Mouse (Mus musculus): ENCODE data around the gene Adam1b. TPM values are rescaled to one million over a fixed set of nuclear protein-coding genes. Genes with fewer than 3 reads are reported as not detected.

Adam1b gene
- polyA plus RNA-seq, 1 experiment from 2014 or later = not detected

GRCm38 (mm10) chr5:121484801-121485200 lies 18.4 kb downstream of the Adam1b start:
- WGBS = 58% methylated on average over 5 of the region's 5 CpGs

GRCm38 (mm10) chr5:121477680-121478079 lies 25.6 kb downstream of the Adam1b start:
- Histone ChIP-seq H3K27me3 (no peaks in the 10 kb centered on the region), H3K9ac (no peak overlapping the region), H3K4me1 (no peaks in the 10 kb centered on the region), H3K4me3 (no peak overlapping the region), H3K36me3 (no peaks in the 10 kb centered on the region), H3K4me2 (no peak overlapping the region), H3K9me3 (no peaks in the 10 kb centered on the region), H3K27ac (no peak overlapping the region)
- ATAC-seq (ENCODE audit: borderline replicate concordance, extremely low read depth, low FRiP score, low TSS enrichment) = no peak
- WGBS = 30% methylated on average over 3 of the region's 3 CpGs

More at GRCm38 (mm10) chr5:121484801-121485200, 18.4 kb downstream of the Adam1b start:
- Histone ChIP-seq H3K9me3 (no peaks in the 10 kb centered on the region), H3K4me2 (no peak overlapping the region), H3K27me3 (no peaks in the 10 kb centered on the region), H3K4me1 (no peaks in the 10 kb centered on the region), H3K27ac (no peak overlapping the region), H3K36me3 (no peaks in the 10 kb centered on the region), H3K4me3 (no peak overlapping the region), H3K9ac (no peak overlapping the region)
- no peak for ATAC-seq (ENCODE audit: borderline replicate concordance, extremely low read depth, low FRiP score, low TSS enrichment)

GRCm38 (mm10) chr5:121476040-121476439 lies 27.2 kb downstream of the Adam1b start:
- no peaks in the 10 kb centered on the region for H3K36me3 ChIP-seq
- no peak overlapping the region for H3K9ac ChIP-seq
- H3K27ac ChIP-seq = no peak overlapping the region
- H3K9me3 ChIP-seq = no peaks in the 10 kb centered on the region
- H3K4me3 ChIP-seq = no peak overlapping the region
- WGBS = 59% methylated on average over 1 of the region's 1 CpGs
- no peaks in the 10 kb centered on the region for H3K4me1 ChIP-seq
- no peak for ATAC-seq (ENCODE audit: borderline replicate concordance, extremely low read depth, low FRiP score, low TSS enrichment)
- no peak overlapping the region for H3K4me2 ChIP-seq
- H3K27me3 ChIP-seq = no peaks in the 10 kb centered on the region

DNA sequence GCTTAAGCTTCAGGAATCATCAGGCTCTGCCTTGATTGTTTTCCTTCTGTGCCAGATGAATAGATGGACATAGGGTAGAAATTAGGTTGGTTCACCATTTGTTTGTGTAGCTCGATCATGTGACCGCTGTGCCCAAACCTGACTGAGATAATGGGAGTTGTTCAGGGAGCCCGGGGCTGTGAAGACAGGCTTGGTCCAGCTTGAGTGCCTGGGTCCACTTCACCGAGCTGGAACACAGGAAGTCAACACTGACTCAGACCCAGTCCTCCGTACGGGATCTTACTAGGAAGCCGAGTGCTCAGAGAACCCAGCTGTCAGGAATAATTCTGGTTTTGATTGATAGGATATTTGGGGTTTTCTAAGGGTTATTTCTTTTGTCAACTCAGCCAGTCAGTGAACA lies 28.6 kb downstream of the Adam1b start:
- Histone ChIP-seq H3K36me3 (no peaks in the 10 kb centered on the region), H3K27ac (no peak overlapping the region), H3K4me1 (no peaks in the 10 kb centered on the region), H3K4me3 (no peak overlapping the region), H3K9ac (no peak overlapping the region), H3K27me3 (no peaks in the 10 kb centered on the region), H3K9me3 (no peaks in the 10 kb centered on the region), H3K4me2 (no peak overlapping the region)
- no peak for ATAC-seq (ENCODE audit: borderline replicate concordance, extremely low read depth, low FRiP score, low TSS enrichment)
- WGBS = 46% methylated on average over 7 of the region's 7 CpGs

DNA sequence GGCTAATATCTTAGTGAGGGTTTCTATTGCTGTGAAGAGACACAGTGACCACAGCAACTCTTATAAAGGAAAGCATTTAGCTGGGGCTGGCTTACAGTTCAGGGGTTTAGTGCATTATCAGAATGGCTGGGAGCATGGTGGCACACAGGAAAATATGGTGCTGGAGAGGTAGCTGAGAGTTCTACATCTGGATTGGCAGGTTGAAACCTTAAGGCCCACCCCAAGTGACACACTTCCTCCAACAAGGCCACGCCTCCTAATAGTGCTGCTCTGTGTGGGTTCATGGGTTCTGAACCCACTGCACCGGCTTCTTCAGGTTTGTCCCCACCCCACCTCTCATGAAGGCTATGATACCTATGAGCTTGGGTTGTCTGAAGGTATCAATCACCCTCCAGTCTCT lies 30.8 kb downstream of the Adam1b start:
- Histone ChIP-seq H3K4me2 (no peak overlapping the region), H3K36me3 (no peaks in the 10 kb centered on the region), H3K27ac (no peak overlapping the region), H3K4me1 (peaks cover 5% of the 10 kb centered on the region; the same call in 1 of the 2 replicates), H3K9ac (no peak overlapping the region), H3K9me3 (no peaks in the 10 kb centered on the region), H3K27me3 (no peaks in the 10 kb centered on the region), H3K4me3 (no peak overlapping the region)
- ATAC-seq (ENCODE audit: borderline replicate concordance, extremely low read depth, low FRiP score, low TSS enrichment) = no peak
- WGBS = 81% methylated on average over 2 of the region's 2 CpGs

GRCm38 (mm10) chr5:121469566-121469965 lies 33.7 kb downstream of the Adam1b start:
- Histone ChIP-seq H3K4me2 (no peak overlapping the region), H3K4me3 (no peak overlapping the region), H3K36me3 (no peaks in the 10 kb centered on the region), H3K4me1 (peaks cover 5% of the 10 kb centered on the region; the same call in 1 of the 2 replicates), H3K9me3 (no peaks in the 10 kb centered on the region), H3K27ac (0 out of 2 replicates have a peak overlapping the region, but pooled peaks have one; percentile 5), H3K9ac (no peak overlapping the region), H3K27me3 (no peaks in the 10 kb centered on the region)
- ATAC-seq (ENCODE audit: borderline replicate concordance, extremely low read depth, low FRiP score, low TSS enrichment) = peak; percentile 73
- WGBS = 8% methylated on average over 3 of the region's 3 CpGs

- Histone ChIP-seq H3K9me3 (no peaks in the 10 kb centered on the region), H3K27me3 (no peaks in the 10 kb centered on the region), H3K4me1 (no peaks in the 10 kb centered on the region; the same call in 1 of the 2 replicates), H3K27ac (no peak overlapping the region), H3K36me3 (no peaks in the 10 kb centered on the region), H3K9ac (no peak overlapping the region), H3K4me2 (no peak overlapping the region), H3K4me3 (no peak overlapping the region)
- no peak for ATAC-seq (ENCODE audit: borderline replicate concordance, extremely low read depth, low FRiP score, low TSS enrichment)
- WGBS = 31% methylated on average over 5 of the region's 5 CpGs
Observed at GRCm38 (mm10) chr5:121463601-121464250, 39.5 kb downstream of the Adam1b start.

- Histone ChIP-seq H3K9ac (no peak overlapping the region), H3K27ac (no peak overlapping the region), H3K4me3 (no peak overlapping the region), H3K4me2 (no peak overlapping the region), H3K36me3 (no peaks in the 10 kb centered on the region), H3K9me3 (no peaks in the 10 kb centered on the region), H3K4me1 (no peaks in the 10 kb centered on the region; the same call in 1 of the 2 replicates), H3K27me3 (no peaks in the 10 kb centered on the region)
- ATAC-seq (ENCODE audit: borderline replicate concordance, extremely low read depth, low FRiP score, low TSS enrichment) = no peak
- 44% methylated on average over 5 of the region's 5 CpGs for WGBS
Observed at GRCm38 (mm10) chr5:121462967-121463366, 40.3 kb downstream of the Adam1b start.

GRCm38 (mm10) chr5:121462171-121462502 lies 41.1 kb downstream of the Adam1b start:
- H3K27me3 ChIP-seq = no peaks in the 10 kb centered on the region
- no peak overlapping the region for H3K4me3 ChIP-seq
- ATAC-seq (ENCODE audit: borderline replicate concordance, extremely low read depth, low FRiP score, low TSS enrichment) = no peak
- no peak overlapping the region for H3K27ac ChIP-seq
- H3K9me3 ChIP-seq = no peaks in the 10 kb centered on the region
- WGBS = 14% methylated on average over 1 of the region's 1 CpGs
- H3K9ac ChIP-seq = no peak overlapping the region
- H3K4me1 ChIP-seq = no peaks in the 10 kb centered on the region; the same call in 1 of the 2 replicates
- H3K36me3 ChIP-seq = no peaks in the 10 kb centered on the region
- H3K4me2 ChIP-seq = no peak overlapping the region

- no peak overlapping the region for H3K4me2 ChIP-seq
- no peak overlapping the region for H3K27ac ChIP-seq
- no peaks in the 10 kb centered on the region for H3K9me3 ChIP-seq
- ATAC-seq (ENCODE audit: borderline replicate concordance, extremely low read depth, low FRiP score, low TSS enrichment) = no peak
- WGBS = 35% methylated on average over 4 of the region's 4 CpGs
- H3K9ac ChIP-seq = no peak overlapping the region
- H3K27me3 ChIP-seq = no peaks in the 10 kb centered on the region
- H3K4me1 ChIP-seq = no peaks in the 10 kb centered on the region; the same call in 1 of the 2 replicates
- no peaks in the 10 kb centered on the region for H3K36me3 ChIP-seq
- no peak overlapping the region for H3K4me3 ChIP-seq
Observed at GRCm38 (mm10) chr5:121461339-121462170, 41.7 kb downstream of the Adam1b start.

DNA sequence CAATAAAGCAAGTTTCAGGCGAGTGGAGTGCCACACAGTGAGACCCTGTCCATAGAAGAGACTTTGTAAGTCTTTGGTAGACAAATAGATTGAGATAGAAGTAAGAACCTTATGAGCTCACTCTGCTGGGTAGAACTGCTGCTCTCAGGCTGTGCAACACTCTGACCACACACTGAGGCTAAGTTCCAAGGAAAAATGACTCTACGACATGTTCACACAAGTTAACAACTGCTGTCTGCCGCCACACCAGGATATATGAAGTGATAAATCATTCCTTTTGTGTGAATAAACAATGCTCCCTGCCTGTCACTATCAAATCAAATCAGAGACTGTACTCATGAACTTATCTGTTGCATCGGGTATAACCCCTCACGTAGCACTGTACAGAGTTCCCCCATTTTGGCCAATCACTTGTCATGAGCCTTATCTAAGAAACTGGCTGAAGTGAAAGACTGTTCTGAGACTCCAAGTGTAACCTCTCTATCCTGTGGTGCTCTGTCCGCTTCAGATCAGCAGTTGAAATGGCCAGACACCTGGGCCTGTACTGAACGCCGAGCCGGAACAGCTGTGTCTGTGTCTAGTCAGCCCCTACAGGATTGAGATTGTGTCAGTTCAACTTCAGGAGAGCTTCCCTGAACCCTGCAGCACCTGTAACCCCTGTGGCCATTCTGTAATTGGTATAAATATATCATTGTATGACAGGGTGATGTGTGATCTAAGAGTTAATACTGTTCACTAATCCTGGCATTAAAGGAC lies 47.5 kb downstream of the Adam1b start:
- Histone ChIP-seq H3K4me2 (no peak overlapping the region), H3K36me3 (no peaks in the 10 kb centered on the region), H3K4me3 (no peak overlapping the region), H3K27me3 (no peaks in the 10 kb centered on the region), H3K27ac (no peak overlapping the region), H3K4me1 (peaks cover 26% of the 10 kb centered on the region), H3K9me3 (no peaks in the 10 kb centered on the region), H3K9ac (no peak overlapping the region)
- 47% methylated on average over 9 of the region's 9 CpGs for WGBS
- no peak for ATAC-seq (ENCODE audit: borderline replicate concordance, extremely low read depth, low FRiP score, low TSS enrichment)

DNA sequence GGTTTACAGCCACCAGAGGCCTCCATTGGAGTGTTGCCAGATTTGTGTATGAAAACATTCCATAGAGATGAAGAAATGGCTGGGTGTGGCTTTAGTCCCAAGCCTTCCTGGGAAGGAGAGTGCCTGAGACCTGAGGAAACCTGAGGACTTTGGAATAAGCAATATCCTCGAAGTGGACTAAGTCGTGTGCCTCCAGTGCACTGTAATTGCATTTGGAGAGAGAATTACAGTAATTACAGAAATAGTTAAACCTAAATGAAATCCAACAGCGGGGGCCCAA lies 48.8 kb downstream of the Adam1b start:
- peak overlapping the region; percentile 95 for H3K27ac ChIP-seq
- 64% methylated on average over 3 of the region's 3 CpGs for WGBS
- peaks cover 3% of the 10 kb centered on the region; the same call in 1 of the 2 replicates for H3K36me3 ChIP-seq
- no peak overlapping the region for H3K9ac ChIP-seq
- H3K4me3 ChIP-seq = no peak overlapping the region
- H3K4me1 ChIP-seq = peaks cover 28% of the 10 kb centered on the region
- no peaks in the 10 kb centered on the region for H3K9me3 ChIP-seq
- no peaks in the 10 kb centered on the region for H3K27me3 ChIP-seq
- ATAC-seq (ENCODE audit: borderline replicate concordance, extremely low read depth, low FRiP score, low TSS enrichment) = no peak
- H3K4me2 ChIP-seq = no peak overlapping the region
